Mouse (Mus musculus) mouse trophoblast stem cell (cell line): ENCODE results near the gene Sbds.

Experiments used
- in situ Hi-C, 2 experiments: fragments of 300-500 bp; cut with MseI, MboI; formaldehyde crosslinking; loops; 2 replicates in 1 of 2; 3 replicates in 1 of 2; pipeline ENCODE4 v1.15.1; 2025

Gene Sbds

DNA sequence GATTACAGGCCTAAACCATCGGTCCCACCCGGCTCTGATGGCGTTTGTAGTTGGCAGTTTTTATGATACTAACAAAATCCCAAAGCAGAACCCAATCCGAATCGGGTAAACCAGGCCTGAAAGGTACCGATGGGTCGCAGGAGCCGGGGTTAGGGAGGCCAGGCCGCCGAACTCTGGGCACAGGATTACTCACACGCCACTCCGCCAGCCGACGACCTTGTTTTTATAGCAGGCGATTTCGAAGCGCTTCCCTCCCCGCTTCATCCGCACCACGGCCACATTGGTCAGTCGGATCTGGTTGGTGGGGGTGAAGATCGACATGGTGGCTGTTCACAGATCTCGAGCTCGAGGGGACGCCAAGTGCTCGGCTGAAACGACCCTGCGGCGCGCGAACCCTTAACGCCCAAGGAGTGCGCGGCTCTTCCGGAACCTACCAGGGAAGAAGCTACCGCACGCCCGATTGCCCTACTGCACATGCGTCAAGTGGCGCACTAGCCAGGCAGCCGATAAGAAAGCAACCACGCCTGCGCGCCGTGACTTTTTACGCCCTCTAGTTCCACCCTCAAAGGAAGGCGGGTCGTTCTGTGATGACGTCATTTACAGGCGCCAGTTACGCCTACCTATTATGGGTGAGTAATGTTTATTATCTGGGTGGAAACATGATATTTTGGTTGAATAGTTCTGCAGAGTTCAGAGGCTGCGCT is at the start of gene Sbds, which contains the start of gene Tyw1:
Gene Sbds (minus strand): TSS at position 514 of the 704 bp plus-strand sequence.
Gene Tyw1 (plus strand): TSS at position 603 of the 704 bp plus-strand sequence.
- in situ Hi-C loops, result no loop called here

DNA sequence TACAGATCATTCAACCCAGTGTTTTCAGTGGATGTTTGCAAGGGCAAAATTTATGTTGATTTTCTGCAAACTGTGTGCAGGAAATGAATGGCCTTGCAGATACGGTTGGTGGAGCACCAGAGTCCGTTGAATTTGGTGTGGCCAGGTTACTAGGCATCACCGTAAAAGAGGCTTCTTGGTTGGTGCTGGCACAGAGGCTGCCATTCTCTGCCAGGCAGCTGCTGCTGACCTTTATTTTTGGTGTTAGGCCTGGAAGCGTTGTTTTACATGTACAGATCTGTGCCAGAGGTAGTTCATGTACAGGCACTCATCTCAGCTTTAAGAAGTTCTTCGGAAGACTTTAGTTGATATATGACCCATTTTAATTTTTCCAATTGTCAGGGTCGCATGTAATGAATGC is 48.3 kb upstream of the Sbds start:
- in situ Hi-C loops, result no loop called here

DNA sequence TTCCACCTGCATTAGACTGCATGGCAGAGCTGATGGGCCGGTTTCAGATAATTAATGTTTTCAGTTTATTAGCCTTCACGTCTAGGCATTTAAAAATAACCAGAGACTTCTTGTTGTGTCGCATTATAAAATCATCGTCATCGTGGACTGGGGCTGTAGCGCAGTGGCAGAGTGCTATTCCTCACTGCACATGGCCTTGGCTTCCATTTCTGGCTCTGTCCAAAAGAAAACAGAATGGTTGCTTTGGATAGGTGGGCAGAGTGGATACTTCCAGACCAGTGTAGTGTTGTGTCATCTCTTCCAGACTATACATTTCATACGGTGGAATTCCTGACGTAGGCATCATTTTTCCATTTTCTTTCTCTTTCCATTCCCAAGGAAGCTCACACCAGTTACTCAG is 44.2 kb upstream of the Sbds start:
- in situ Hi-C loops, result no loop called here

DNA sequence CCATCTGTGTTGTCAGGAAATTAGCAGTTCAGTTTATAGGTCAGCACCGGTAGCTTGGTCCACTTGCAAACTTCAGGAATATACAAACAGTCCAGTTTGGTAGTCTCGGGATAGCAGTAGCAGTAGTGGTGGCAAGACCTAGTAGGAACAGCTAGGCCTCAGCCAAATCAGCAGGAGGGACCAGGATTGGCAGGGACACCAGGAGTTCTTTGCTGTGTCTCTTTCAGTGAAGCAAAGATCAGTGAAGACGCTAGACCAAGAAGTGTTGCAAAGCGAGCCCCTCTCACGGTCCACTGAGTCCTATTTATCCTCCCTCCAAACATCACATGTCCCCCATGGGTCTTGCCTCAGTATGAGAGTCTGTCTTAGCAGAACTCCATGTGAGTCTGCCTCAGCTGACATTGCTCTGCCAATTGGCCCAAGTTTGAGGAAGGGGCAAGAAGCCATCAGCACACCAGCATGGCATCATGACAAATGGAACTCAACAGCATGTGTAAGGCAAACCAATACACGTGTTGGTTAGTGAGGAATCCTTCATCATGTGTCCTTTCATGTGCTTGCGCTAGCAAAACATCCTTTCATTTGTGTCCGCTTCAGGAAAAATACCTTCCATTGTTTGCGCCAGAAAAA is 43.6 kb upstream of the Sbds start:
- in situ Hi-C loops, result no loop called here

DNA sequence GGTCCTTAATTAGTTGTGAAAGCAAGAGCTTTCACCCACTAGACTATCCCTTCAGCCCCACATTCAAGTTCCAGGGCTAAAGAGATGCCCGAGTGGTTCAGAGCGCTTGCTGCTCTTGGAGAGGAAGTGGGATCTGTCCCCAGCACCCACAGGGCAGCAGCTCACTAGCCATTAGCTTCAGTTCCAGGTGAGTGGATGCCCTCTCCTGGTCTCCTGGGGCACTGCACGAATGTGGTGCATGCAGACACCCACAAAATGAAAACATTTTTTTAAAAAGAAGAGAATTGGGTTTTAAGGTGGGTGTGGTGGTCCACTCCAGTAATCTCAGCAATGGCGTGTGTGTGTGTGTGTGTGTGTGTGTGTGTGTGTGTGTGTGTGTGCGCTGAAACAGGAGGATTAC is 40.7 kb upstream of the Sbds start:
- in situ Hi-C loops, result no loop called here

DNA sequence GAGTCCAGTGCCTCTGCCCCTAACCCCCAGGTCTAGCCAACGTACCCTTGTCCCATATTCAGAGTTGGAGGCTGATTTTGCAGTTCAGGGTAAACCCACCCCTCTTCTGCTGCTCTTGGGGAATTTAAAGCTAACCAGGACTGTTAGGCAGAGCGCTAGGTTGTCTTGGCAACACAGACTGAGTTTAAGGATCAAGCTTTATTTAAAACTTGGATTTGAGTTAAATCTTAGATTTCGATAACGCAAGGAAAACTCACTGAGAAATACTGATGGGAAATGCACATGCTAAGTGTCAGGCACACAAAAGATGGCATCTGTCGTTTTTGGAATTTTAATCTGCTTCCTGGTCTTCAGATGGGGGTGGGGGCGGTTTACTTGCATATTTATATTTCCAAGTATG is 39.3 kb upstream of the Sbds start:
- in situ Hi-C loops, result no loop called here

DNA sequence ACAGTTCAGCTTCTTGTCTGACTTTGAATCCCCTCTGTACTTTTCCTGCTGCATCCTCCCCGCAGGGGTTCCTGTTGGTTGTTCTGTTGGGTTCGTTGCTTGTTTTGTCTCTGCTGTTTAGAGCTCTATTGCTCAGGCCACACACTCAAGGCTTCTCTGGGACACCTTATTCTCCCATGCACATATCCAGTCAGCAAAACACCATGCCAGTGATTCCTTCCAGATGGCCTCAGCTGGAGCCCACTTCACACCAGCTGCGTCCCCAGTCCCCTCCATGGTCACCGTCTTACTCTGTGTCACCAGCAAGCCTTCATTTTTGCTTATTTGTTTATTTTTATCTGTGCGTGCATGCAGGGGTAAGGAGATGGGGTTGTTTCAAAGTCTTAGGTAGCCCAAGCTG is 38.6 kb upstream of the Sbds start:
- in situ Hi-C loops, result no loop called here

DNA sequence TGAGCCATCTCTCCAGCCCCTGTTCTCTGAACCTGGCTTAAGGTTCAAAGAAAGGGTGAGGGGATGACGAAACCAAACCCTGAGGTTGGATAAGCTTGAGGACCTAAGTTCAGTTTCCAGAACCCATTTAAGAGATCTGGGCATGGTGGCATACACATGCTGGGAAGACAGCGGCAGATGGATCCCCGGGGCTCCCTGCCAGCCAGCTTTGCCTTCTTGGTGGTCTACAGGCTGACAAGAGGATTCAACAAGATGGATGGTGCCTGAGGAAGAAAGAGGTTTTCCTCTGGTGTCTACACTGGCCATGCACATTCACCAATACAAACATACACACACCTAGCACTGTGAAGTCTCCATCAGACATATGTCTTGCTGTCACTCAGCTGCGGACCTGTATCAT is 37.6 kb upstream of the Sbds start:
- in situ Hi-C loops, result no loop called here

DNA sequence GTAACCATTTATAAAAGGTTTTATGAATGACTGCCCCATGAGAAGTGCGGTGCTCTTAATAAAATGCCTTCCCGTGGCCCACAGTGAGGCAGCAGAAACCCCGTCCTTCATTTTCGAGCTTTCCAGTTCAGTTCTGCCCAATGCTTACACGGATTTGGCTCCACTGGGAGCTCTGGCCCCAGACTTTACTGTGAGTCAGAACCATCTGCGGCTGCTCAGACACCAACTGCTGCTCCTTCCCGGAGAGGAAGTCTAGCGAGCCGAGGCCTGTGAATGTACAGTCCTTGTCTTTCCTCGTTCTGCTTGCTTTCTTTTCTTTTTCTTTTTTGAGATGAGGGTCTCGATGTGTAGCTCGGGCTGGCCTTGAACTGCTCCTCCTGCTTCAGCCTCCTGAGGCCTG is 35.4 kb upstream of the Sbds start:
- in situ Hi-C loops, result no loop called here

DNA sequence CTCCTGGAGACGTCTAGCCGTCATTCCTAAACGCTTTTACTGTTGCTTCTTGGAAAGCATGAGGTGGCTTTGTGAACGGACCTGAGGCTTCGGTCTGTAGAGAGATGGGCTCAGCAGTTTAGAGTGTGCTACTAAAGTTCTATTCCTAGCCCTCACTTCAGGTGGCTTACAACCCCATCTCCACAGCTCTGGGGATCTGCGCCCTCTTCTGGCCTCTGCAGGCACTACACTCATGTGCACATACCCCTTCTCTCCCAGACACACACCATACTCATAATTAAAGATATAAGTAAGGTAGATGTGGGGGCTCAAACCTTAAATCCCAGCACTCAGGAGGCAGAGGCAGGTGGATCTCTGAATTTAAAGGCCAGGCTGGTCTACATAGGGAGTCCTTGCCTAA is 34.9 kb upstream of the Sbds start:
- in situ Hi-C loops, result no loop called here

DNA sequence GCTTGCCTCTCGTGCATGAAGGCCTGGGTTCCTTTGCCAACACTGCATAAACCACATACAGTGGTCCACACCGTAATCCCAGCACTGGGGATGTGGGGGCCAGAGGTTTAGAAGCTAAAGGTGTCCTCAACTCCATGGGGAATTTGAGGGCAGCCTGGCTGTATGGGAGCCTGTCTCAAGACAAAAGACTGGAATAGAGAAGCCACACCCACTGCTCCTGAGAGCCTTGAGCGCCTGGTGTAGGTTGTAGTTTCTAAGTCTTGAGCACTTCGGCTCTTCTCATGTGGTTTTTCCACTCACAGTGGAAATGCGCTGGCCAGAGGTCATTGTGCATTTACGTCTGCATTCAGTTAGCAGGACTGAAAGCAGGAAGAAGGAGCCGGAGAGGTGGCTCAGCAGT is 32.8 kb upstream of the Sbds start:
- in situ Hi-C loops, result no loop called here

DNA sequence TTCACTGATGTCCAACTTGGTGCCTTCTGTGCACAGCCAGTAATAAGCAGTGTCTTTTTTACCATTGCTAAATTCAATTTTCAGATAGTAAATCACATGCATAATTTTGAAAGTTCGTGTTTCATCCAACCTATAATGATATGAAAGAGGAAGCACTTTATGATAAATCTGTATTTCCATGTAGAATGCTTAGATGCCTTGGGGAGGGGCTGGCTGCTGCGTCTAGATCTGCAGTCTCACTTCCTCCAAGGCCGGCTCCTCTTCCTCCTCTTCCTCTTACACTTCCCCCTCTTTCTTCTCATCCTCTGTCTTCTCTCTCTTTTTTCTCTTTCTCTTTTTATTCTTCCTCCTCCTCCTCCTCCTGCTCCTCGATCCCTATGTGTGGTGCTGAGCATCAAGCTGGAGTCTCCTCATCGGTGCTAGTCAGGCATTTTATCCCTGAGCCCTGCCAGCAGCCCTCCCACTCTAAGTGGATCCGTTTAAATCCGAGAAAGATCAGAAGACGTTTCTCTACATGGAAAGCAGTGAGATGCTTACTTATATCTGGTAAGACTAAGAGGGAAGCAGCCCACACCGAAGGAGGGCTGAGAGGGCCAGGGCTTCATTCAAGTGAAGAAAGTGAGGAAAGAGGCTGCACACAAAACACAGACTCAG is 27.9 kb upstream of the Sbds start:
- in situ Hi-C loops, result no loop called here

DNA sequence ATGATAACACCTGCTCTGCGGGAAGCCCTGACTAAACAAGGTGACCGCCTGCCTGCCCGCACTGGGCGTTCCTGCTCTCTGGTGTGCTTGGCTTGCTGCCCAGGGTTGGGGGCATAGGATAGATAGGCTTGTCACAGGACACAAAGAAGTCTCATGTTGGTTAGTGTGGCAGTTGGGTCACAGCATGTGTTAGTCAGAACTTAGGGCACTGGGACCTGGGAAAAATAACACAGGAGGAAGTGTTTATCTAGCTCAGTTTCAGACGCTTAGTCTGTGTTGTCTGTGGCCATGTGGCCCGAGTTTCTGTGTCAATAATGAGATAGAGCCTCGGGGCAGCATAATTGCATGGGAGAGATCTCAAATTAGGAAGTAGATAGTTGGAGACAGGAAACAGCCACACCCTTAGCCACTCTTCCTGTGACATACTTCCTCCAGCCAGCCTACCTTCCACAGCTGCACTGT is 22.7 kb upstream of the Sbds start:
- in situ Hi-C loops, result no loop called here

DNA sequence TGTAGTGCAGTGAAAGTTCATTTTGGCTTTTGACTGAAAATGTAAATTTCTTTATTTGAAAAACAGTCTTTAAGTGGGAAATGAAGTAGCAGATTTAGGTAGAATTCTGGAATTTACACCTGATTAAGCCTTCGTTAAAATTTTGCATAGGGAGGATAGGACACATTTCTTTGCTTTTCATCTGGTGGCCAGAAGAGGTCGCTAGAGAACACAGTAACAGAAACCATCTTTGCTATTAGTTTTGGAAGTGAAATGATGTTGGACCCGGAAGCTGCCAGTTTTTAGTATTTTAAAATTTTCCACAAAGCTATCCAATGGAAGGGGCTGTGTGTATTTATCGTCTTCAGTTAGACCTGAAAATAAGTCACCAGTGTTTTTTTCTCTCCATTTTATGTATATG is 20.2 kb upstream of the Sbds start:
- in situ Hi-C loops, result no loop called here

DNA sequence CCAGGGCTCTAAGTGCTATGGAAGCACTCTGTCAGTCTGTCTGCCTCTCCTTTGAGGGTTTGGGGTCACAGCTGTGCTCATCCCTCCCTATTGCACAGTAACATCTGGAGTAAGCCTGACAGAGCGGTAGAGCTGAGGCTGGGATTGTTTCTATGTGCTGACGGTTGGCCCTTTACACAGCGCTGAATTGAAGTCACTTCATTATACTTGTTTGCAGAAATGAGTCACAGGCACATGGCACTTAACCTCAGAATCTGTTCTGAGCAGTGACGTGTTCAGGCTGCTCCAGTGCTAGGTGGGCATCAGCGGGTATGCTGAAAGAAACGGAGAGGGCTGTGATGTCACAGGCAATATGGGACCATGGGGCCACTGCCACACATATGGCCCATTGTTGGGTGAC is 17.7 kb upstream of the Sbds start:
- in situ Hi-C loops, result no loop called here

DNA sequence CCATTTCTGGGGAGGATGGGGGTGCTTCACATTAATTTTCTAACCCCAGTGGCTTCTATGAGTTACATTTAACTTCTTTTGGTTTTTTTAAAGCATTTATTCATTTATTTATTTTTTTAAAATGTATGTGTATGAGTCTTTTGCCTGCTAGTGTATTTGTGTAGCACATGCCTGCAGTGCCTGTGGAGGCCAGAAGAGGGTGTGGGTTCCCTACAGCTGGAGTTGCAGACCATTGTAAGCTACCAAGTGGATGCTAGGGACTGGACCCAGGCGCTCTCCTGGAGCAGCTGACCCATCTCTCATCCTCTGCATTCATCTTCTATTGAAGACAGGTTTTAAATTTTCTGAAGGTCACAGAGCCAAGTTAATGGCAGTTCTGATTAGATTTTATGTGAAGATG is 17.0 kb upstream of the Sbds start:
- in situ Hi-C loops, result no loop called here

DNA sequence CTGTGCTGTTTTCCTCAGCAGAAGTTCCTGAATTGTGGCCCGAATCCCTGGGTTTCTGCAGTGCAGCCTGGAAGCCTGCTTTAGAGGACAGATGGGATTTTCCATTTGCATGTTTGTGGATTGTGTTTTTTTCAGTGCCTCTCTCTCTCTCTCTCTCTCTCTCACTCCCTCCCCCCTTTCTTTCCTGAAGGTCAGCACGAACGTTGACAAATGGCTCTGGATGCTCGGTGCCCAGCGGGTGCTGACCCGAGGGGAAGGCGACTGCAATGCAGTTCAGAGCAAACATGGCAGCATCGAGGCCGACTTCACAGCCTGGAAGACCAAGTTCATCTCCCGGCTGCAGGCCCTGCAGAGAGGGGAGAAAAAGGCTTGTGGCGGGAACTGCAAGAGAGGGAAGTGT is 13.6 kb upstream of the Sbds start:
- in situ Hi-C loops, result no loop called here

DNA sequence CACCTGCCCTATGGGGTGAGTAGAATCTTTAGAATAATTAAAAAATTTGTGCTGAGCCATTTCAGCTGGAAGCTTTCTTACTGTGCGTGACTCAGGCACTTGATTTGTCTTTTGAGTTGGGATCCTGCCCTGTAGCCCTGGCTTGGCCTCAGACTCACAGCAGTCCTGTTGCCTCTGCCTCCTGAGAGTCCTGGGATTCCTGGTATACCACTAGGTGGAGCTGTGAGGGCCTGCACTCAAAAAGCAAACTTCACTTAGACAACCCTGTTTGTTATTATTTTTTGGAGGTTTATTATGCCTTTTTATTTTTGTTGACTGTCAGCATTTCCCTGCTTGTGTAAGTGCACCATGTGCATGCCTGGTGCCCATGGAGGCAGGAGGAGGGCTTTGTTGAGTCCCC is 12.0 kb upstream of the Sbds start:
- in situ Hi-C loops, result no loop called here

DNA sequence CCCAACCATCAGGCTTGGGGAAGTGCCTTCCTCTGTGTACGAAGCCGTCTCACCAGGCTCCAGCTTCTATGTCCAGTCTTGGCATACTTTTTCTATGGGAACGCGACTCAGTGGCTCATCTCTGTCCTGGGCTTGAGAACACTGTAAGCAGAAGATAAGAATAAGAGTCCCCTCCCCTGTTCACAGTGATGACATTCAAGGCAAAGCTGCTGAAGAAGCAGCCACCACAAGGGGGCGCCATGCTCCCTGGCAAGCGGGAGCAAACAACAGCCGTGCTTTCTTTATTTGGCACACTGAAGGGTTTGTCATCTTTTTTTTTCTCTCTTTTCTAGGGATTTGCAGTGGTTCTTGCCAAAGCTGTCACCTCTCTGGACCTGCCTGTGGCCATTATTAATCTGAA is 11.3 kb upstream of the Sbds start:
- in situ Hi-C loops, result no loop called here

DNA sequence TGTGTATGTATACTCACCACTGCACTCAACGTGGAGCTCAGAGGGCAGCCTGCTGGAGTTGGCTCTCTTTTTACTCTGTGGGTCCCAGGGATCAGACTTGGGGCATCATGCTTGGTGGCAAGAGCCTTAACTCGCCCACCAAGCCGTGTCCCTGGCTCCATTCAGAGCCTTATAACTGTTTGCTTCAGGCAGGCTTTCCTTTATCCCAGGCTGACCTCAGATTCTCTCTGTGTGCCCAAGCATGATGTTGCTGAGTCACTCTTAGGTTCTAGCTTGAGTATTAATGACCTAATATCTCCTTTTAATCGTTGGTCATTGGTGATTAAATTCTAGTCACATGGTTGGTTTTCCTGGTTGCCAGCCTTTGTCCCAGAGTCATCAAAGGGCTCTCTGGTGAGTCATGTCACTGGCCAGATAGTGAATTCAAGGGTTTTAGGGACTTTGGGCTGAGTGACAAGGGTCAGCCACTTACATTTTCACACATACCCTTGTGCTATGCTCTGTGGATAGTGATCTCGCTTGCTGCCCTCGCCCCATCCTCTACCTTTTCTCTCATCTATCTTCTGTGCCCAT is 9.2 kb upstream of the Sbds start:
- in situ Hi-C loops, result no loop called here

DNA sequence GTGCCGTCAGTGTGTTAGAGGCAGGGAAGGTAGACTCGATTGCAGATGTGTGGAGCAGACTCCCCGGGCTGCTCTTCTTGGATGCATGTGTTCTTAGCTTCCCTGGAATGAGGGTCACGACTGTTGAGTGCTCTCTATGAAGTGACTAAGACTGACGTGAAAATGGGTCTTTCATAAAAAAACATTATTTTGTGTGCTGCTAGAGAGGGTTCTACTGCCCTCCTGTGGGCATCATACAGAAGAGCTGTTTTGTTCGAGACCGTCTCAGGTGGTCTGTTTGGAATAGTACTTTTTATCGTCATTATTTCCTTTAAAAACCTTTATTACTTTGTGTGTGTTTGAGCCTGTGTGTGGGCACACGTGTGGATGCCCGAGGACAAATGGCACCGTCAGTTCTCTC is 8.1 kb upstream of the Sbds start:
- in situ Hi-C loops, result no loop called here

DNA sequence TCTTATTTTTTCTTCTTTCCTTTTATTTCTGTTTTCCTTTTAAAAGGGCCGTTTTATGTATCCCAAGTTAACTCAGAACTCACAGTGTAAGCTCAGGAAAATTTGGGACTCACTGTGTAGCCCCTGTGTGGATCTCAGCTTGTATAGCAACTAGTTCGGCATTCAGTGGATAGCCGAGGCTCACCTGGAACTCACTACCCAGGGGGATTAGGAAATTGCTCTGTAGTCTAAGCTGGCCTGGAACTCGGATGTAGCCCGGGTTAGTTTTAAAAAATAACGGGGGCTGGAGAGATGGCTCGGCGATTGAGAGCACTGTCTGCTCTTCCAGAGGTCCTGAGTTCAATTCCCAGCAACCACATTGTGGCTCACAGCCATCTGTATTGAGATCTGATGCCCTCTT is 2.0 kb upstream of the Sbds start:
- in situ Hi-C loops, result no loop called here
